Mouse (Mus musculus): ENCODE results near the gene Pitpnm3. TPM values are rescaled to one million over a fixed set of nuclear protein-coding genes. Genes with fewer than 3 reads are reported as not detected.

Gene Pitpnm3
- polyA plus RNA-seq, 1 experiment from 2014 or later: 0.89 TPM

DNA sequence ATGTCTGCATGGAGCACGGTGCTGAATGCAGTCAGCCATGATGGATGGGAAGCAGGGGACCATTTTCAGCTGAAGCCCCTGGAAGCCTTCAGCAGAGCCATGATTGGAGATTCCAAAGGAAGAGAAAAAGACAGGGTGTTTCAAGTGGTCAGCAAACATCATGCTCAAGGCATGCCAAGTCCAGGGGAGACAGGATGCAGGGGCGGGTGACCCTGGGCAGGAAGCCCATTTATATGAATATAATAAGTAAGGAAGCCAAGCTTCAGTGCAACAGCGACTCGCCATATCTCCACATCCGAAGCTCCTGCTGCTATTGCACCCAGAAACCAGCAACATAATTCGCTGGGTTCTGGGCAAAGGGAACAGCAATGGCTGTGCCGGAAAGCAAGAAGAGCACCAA, 41.1 kb downstream of the Pitpnm3 start:
- no peaks in the 10 kb centered on the region for H3K36me3 ChIP-seq (ENCODE audit: insufficient read depth)
- DNase-seq (peak; percentile 44), ATAC-seq (ENCODE audit: insufficient read depth) (no peak)
- TF ChIP-seq CTCF (IDR thresholded peaks at IDR 0.05; ENCODE audit: low read depth): no peak
- H3K27ac ChIP-seq (ENCODE audit: low read depth): no peak overlapping the region
- 55% methylated on average over 7 of the region's 7 CpGs for WGBS
- H3K27me3 ChIP-seq (ENCODE audit: insufficient read depth, low read length): no peaks in the 10 kb centered on the region
- no peak overlapping the region for H3K4me3 ChIP-seq (ENCODE audit: low read depth, low read length)
- no peak overlapping the region for H3K9ac ChIP-seq
- H3K4me2 ChIP-seq: no peak overlapping the region
- no peaks in the 10 kb centered on the region for H3K9me3 ChIP-seq (ENCODE audit: low read depth, low read length)
- H3K4me1 ChIP-seq (ENCODE audit: insufficient read depth): 0 out of 2 replicates have a peak, but pooled peaks cover 2% of the 10 kb centered on the region

DNA sequence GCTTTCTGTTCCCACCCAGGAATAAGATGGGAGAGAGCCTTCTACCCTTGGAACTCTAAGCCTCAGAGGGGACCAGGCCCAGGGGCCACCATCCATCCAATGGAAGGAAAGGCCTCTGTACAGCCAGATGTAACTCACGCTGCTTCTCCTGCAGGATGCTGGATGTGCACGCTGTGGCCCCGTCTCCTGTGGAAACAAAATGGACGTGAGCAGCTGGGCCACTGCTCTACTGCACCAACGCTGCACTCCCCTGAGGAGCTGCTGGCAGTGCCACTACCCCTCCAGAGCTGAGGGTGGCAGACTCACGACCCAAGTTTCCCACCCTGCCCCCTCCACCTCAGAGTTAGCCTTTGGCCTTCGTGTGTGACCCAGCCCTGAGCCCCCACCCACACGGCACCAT, 43.2 kb downstream of the Pitpnm3 start:
- Histone ChIP-seq H3K36me3 (ENCODE audit: insufficient read depth) (no peaks in the 10 kb centered on the region), H3K27me3 (ENCODE audit: insufficient read depth, low read length) (no peaks in the 10 kb centered on the region), H3K4me2 (no peak overlapping the region), H3K9me3 (ENCODE audit: low read depth, low read length) (no peaks in the 10 kb centered on the region), H3K4me3 (ENCODE audit: low read depth, low read length) (no peak overlapping the region), H3K27ac (ENCODE audit: low read depth) (no peak overlapping the region), H3K4me1 (ENCODE audit: insufficient read depth) (0 out of 2 replicates have a peak, but pooled peaks cover 2% of the 10 kb centered on the region), H3K9ac (no peak overlapping the region)
- ATAC-seq (ENCODE audit: insufficient read depth) (no peak), DNase-seq (no peak)
- no peak for TF ChIP-seq CTCF (IDR thresholded peaks at IDR 0.05; ENCODE audit: low read depth)
- 44% methylated on average over 8 of the region's 8 CpGs for WGBS

DNA sequence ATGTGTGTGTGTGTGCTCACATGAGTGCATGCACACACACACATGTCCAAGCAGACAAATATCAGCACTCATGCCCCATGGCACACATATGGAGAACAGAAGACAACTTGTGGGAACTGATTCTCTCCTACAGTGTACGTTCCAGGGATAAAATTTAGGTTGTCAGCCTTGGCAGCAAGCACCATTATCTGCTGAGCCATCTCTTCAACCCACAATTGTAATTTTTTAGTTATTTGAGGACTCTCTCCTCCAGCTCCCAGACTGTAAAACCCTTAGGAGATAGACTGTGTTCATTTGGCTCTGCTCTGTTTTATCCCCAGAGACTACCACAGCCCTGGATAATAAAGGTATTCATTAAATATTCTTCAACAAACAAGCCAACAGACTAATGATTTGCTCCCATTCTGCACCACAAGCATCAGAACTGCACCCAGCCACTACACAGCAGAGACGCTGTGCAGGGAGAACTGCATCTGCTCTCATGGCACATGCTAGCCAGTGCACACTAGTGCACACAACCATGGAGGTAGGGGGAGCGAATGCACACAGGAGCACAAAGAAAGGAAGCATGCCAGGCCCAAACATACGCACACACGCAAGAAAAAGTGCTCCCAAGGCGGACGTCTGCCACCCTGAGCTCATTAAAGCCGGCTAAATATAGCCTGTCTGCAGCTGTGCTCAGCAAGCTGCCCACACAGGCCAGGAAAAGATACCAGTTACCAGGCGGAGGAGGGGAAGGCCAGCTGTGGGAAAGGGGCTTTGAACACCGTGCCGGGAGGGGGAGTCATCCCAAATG, 49.1 kb downstream of the Pitpnm3 start:
- no peak for TF ChIP-seq CTCF (IDR thresholded peaks at IDR 0.05; ENCODE audit: low read depth)
- ATAC-seq (ENCODE audit: insufficient read depth) (no peak), DNase-seq (peak; percentile 14)
- no peak overlapping the region for H3K4me3 ChIP-seq (ENCODE audit: low read depth, low read length)
- peak overlapping the region; percentile 24; the same call in 1 of the 2 replicates for H3K27ac ChIP-seq (ENCODE audit: low read depth)
- no peaks in the 10 kb centered on the region for H3K27me3 ChIP-seq (ENCODE audit: insufficient read depth, low read length)
- no peaks in the 10 kb centered on the region for H3K36me3 ChIP-seq (ENCODE audit: insufficient read depth)
- no peaks in the 10 kb centered on the region for H3K9me3 ChIP-seq (ENCODE audit: low read depth, low read length)
- no peak overlapping the region for H3K9ac ChIP-seq
- H3K4me2 ChIP-seq: no peak overlapping the region
- H3K4me1 ChIP-seq (ENCODE audit: insufficient read depth): no peaks in the 10 kb centered on the region
- 50% methylated on average over 11 of the region's 11 CpGs for WGBS

DNA sequence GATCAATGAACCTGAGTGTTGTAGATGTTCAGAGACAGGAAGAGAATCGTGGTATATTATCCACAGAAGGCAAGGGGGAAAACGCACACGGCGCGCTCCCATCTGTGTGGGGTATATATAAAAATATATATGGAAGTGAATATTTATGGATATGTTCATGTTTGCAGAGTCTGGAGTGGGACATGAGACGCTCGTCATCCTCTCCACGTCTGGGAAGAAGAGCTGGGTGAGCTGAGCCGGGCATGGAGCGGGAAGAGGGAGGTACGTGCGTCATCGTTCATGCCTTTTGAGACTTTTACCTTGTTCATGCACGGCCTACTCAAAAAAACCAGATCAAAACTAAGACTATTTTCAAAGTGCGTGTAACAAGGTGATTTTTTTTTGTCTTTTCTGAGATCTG, 51.2 kb downstream of the Pitpnm3 start:
- H3K36me3 ChIP-seq (ENCODE audit: insufficient read depth): no peaks in the 10 kb centered on the region
- H3K4me3 ChIP-seq (ENCODE audit: low read depth, low read length): no peak overlapping the region
- no peak for DNase-seq
- no peak overlapping the region for H3K4me2 ChIP-seq
- H3K27ac ChIP-seq (ENCODE audit: low read depth): no peak overlapping the region
- H3K4me1 ChIP-seq (ENCODE audit: insufficient read depth): no peaks in the 10 kb centered on the region
- no peaks in the 10 kb centered on the region for H3K9me3 ChIP-seq (ENCODE audit: low read depth, low read length)
- 90% methylated on average over 15 of the region's 15 CpGs for WGBS
- no peak for TF ChIP-seq CTCF (IDR thresholded peaks at IDR 0.05; ENCODE audit: low read depth)
- ATAC-seq (ENCODE audit: insufficient read depth): no peak
- no peaks in the 10 kb centered on the region for H3K27me3 ChIP-seq (ENCODE audit: insufficient read depth, low read length)
- H3K9ac ChIP-seq: no peak overlapping the region

DNA sequence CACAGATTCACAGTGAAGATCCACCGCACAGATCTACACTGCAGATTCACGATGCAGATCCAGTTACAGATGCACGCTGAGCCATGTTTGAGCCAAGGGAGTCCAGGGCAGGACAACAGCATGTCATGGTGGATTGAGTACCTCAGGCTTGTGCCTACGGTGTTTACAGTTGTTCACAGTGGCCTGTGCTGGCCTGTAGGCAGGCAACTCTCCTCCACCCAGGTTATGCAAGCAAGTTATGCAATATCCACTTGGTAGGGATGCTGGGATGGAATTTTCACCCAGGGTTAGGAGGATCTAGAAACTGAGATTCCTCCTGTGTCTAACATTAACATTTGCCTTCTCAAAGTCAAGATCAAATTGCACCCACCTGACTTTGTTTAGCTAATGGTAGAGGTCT, 53.0 kb downstream of the Pitpnm3 start:
- no peak overlapping the region for H3K4me3 ChIP-seq (ENCODE audit: low read depth, low read length)
- no peak overlapping the region for H3K9ac ChIP-seq
- DNase-seq: no peak
- TF ChIP-seq CTCF (IDR thresholded peaks at IDR 0.05; ENCODE audit: low read depth): no peak
- no peak for ATAC-seq (ENCODE audit: insufficient read depth)
- WGBS: 87% methylated on average over 4 of the region's 4 CpGs
- H3K27me3 ChIP-seq (ENCODE audit: insufficient read depth, low read length): no peaks in the 10 kb centered on the region
- H3K27ac ChIP-seq (ENCODE audit: low read depth): no peak overlapping the region
- H3K4me1 ChIP-seq (ENCODE audit: insufficient read depth): no peaks in the 10 kb centered on the region
- H3K9me3 ChIP-seq (ENCODE audit: low read depth, low read length): no peaks in the 10 kb centered on the region
- no peaks in the 10 kb centered on the region for H3K36me3 ChIP-seq (ENCODE audit: insufficient read depth)
- H3K4me2 ChIP-seq: no peak overlapping the region

DNA sequence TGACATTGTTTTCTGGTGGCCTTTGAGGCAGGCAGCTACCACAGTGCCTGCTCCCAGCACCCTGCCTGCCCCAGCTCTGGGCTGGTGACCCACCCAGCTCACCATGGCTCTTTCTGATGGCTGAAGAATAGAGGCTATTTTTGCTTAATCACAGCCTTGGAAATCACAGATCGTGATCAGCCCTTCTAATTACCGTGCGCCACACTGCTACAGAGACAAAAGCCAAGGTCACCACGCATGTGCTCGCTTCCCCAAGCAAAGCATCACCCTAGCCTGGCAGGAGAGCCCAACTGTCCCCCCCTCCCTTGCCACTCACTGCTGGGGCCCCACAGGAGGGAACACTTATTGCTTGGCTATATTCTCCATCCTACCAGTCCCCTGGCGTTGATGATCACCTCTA, 55.1 kb downstream of the Pitpnm3 start:
- Histone ChIP-seq H3K9me3 (ENCODE audit: low read depth, low read length) (no peaks in the 10 kb centered on the region), H3K36me3 (ENCODE audit: insufficient read depth) (no peaks in the 10 kb centered on the region), H3K4me1 (ENCODE audit: insufficient read depth) (no peaks in the 10 kb centered on the region), H3K27ac (ENCODE audit: low read depth) (no peak overlapping the region), H3K4me2 (no peak overlapping the region), H3K4me3 (ENCODE audit: low read depth, low read length) (no peak overlapping the region), H3K9ac (no peak overlapping the region), H3K27me3 (ENCODE audit: insufficient read depth, low read length) (no peaks in the 10 kb centered on the region)
- WGBS: 87% methylated on average over 6 of the region's 6 CpGs
- TF ChIP-seq CTCF (IDR thresholded peaks at IDR 0.05; ENCODE audit: low read depth): no peak
- DNase-seq (no peak), ATAC-seq (ENCODE audit: insufficient read depth) (no peak)

DNA sequence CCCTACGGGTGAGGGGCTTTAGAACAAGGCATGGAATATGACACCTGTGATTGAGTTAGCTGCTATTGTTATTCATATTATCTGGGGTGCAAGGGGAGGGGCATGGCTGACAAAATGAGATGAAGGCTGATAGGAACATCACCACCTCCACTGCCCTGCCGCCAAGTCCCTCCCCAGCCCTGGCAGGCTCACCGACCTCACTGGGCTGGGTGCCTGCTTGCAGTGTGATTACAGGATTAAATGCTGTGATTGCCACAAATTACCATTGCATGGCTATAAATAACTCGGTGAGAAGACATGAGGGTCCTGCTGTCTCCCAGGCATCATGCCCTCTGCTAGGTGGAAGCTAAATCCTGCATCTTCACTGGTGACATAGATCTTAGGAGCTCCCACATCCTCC, 56.9 kb downstream of the Pitpnm3 start:
- H3K4me2 ChIP-seq: no peak overlapping the region
- H3K9me3 ChIP-seq (ENCODE audit: low read depth, low read length): no peaks in the 10 kb centered on the region
- no peak for ATAC-seq (ENCODE audit: insufficient read depth)
- 58% methylated on average over 4 of the region's 4 CpGs for WGBS
- H3K27me3 ChIP-seq (ENCODE audit: insufficient read depth, low read length): no peaks in the 10 kb centered on the region
- H3K27ac ChIP-seq (ENCODE audit: low read depth): no peak overlapping the region
- H3K4me1 ChIP-seq (ENCODE audit: insufficient read depth): no peaks in the 10 kb centered on the region
- H3K9ac ChIP-seq: no peak overlapping the region
- no peak overlapping the region for H3K4me3 ChIP-seq (ENCODE audit: low read depth, low read length)
- no peaks in the 10 kb centered on the region for H3K36me3 ChIP-seq (ENCODE audit: insufficient read depth)
- TF ChIP-seq CTCF (IDR thresholded peaks at IDR 0.05; ENCODE audit: low read depth): no peak
- DNase-seq: no peak

Measured in lung, embryonic 14.5 days (tissue).